34 mouse cellular contexts compared by ENCODE assay signal in genomic region chr1:39855949-39856348, GRCm38 (mm10). TPM values are rescaled to one million over a fixed set of nuclear protein-coding genes. Genes with fewer than 3 reads are reported as not detected.
DNase-seq lines count a peak whose midpoint lies in the region; ATAC-seq and TF ChIP-seq lines count a peak whose summit lies in the region.
"Had no signal": no experiment of that assay in that cellular context is flagged by ENCODE, and none has a peak within 500 bp of the region (broad histone marks: within the 10 kb centered on the region; RNA-seq: fewer than 3 reads in every experiment).

No protein-coding gene starts in this region.

- no peak for TF ChIP-seq EP300 in liver, postnatal 0 days (IDR thresholded peaks at IDR 0.05; ENCODE audit: low read depth)

- H3K4me3 ChIP-seq in liver, postnatal 0 days (ENCODE audit: low read depth, low read length): no peak overlapping the region
- no peak overlapping the region for H3K4me3 ChIP-seq in liver, embryonic 13.5 days (replicated peaks)
- no peak overlapping the region for H3K4me3 ChIP-seq in liver, embryonic 16.5 days (ENCODE audit: low read depth, low read length)
- H3K4me3 ChIP-seq in hindbrain, embryonic 12.5 days: no peak overlapping the region
- H3K4me3 ChIP-seq: embryonic facial prominence, embryonic 13.5 days; embryonic facial prominence, embryonic 15.5 days; erythroblast, embryonic 14.5 days; forebrain, embryonic 10.5 days; forebrain, embryonic 12.5 days had no signal

- H3K9ac ChIP-seq in liver, postnatal 0 days (replicated peaks): no peak overlapping the region
- no peak overlapping the region for H3K9ac ChIP-seq in liver, embryonic 13.5 days
- H3K9ac ChIP-seq in liver, embryonic 16.5 days (ENCODE audit: low read depth, low read length): no peak overlapping the region
- H3K9ac ChIP-seq in hindbrain, embryonic 12.5 days: no peak overlapping the region
- H3K9ac ChIP-seq: embryonic facial prominence, embryonic 13.5 days; embryonic facial prominence, embryonic 15.5 days; forebrain, embryonic 12.5 days had no signal

- H3K27ac ChIP-seq in liver, postnatal 0 days (ENCODE audit: low read depth): no peak overlapping the region
- no peak overlapping the region for H3K27ac ChIP-seq in liver, embryonic 13.5 days
- no peak overlapping the region for H3K27ac ChIP-seq in liver, embryonic 16.5 days (ENCODE audit: low read length)
- H3K27ac ChIP-seq in hindbrain, embryonic 12.5 days: no peak overlapping the region
- H3K27ac ChIP-seq: embryonic facial prominence, embryonic 13.5 days; embryonic facial prominence, embryonic 15.5 days; forebrain, embryonic 10.5 days; forebrain, embryonic 12.5 days had no signal

- no peak for TF ChIP-seq CTCF in liver, postnatal 0 days (IDR thresholded peaks at IDR 0.05; ENCODE audit: low read depth)

- 61% methylated on average over 6 of the region's 6 CpGs for WGBS in liver, postnatal 0 days (ENCODE audit: insufficient replicate concordance)
- WGBS in liver, embryonic 13.5 days (ENCODE audit: insufficient replicate concordance): 23% methylated on average over 6 of the region's 6 CpGs
- WGBS in liver, embryonic 16.5 days (ENCODE audit: insufficient replicate concordance): 35% methylated on average over 6 of the region's 6 CpGs
- 86% methylated on average over 6 of the region's 6 CpGs for WGBS in hindbrain, embryonic 12.5 days

- H3K4me1 ChIP-seq in liver, postnatal 0 days (ENCODE audit: insufficient read depth): no peaks in the 10 kb centered on the region; the same call in 1 of the 2 replicates
- H3K4me1 ChIP-seq in liver, embryonic 13.5 days (replicated peaks): peaks cover 16% of the 10 kb centered on the region
- no peaks in the 10 kb centered on the region for H3K4me1 ChIP-seq in liver, embryonic 16.5 days (ENCODE audit: control insufficient read depth, low read depth, low read length)
- peaks cover 2% of the 10 kb centered on the region; the same call in 1 of the 2 replicates for H3K4me1 ChIP-seq in hindbrain, embryonic 12.5 days
- H3K4me1 ChIP-seq: forebrain, embryonic 12.5 days had no signal

- H3K27me3 ChIP-seq in liver, postnatal 0 days (ENCODE audit: insufficient read depth, low read length): no peaks in the 10 kb centered on the region
- H3K27me3 ChIP-seq in liver, embryonic 13.5 days: peaks cover 25% of the 10 kb centered on the region
- H3K27me3 ChIP-seq in liver, embryonic 16.5 days (ENCODE audit: control insufficient read depth, insufficient read depth, low read depth, low read length): no peaks in the 10 kb centered on the region
- no peaks in the 10 kb centered on the region for H3K27me3 ChIP-seq in hindbrain, embryonic 12.5 days
- H3K27me3 ChIP-seq: CH12.LX; embryonic facial prominence, embryonic 13.5 days; embryonic facial prominence, embryonic 15.5 days had no signal

- peak; percentile 25 for DNase-seq in liver
- DNase-seq in liver, postnatal 0 days: no peak
- DNase-seq in liver, embryonic 13.5 days: peak; percentile 11
- DNase-seq in adrenal gland, adult (ENCODE audit: inconsistent age in 2 of 2, low spot score in 1 of 2): no peak
- no peak for DNase-seq in cerebellum, postnatal 36 days
- DNase-seq: adrenal gland, adult 2 months; adrenal gland, postnatal 10 days; adrenal gland, postnatal 25 days; B cell, adult 2 months; cerebellum, adult 11 months; cerebellum, adult 18-20 months; cerebellum, adult 8-10 months; cerebellum, postnatal 10 days; cerebellum, postnatal 25 days; embryo, embryonic 11 days had no signal

- no peak overlapping the region for H3K4me2 ChIP-seq in liver, postnatal 0 days (ENCODE audit: low read depth, low read length)
- no peak overlapping the region for H3K4me2 ChIP-seq in liver, embryonic 13.5 days
- no peak overlapping the region for H3K4me2 ChIP-seq in liver, embryonic 16.5 days (ENCODE audit: low read depth, low read length)
- H3K4me2 ChIP-seq in hindbrain, embryonic 12.5 days (replicated peaks): no peak overlapping the region
- H3K4me2 ChIP-seq: embryonic facial prominence, embryonic 13.5 days; embryonic facial prominence, embryonic 15.5 days; forebrain, embryonic 12.5 days had no signal

- ATAC-seq in liver, postnatal 0 days: no peak
- ATAC-seq in liver, embryonic 13.5 days (ENCODE audit: low read depth): peak; percentile 72
- peak; percentile 50; the same call in 1 of the 2 replicates for ATAC-seq in liver, embryonic 16.5 days (ENCODE audit: low read depth)
- ATAC-seq in megakaryocyte-erythroid progenitor cell, adult 5-6 weeks (replicated peaks; ENCODE audit: low FRiP score, low TSS enrichment, poor library complexity, severe bottlenecking): peak; percentile 59
- no peak for ATAC-seq in hindbrain, embryonic 12.5 days (ENCODE audit: low FRiP score)
- ATAC-seq: activated CD4-positive, CD25-positive, alpha-beta regulatory T cell, adult 4 months; CD4-positive, CD25-positive, alpha-beta regulatory T cell, adult 4 months; forebrain, embryonic 14.5 days; forebrain, embryonic 16.5 days; Patski had no signal

- no peaks in the 10 kb centered on the region for H3K36me3 ChIP-seq in liver, postnatal 0 days (replicated peaks; ENCODE audit: insufficient read depth, low read length)
- no peaks in the 10 kb centered on the region for H3K36me3 ChIP-seq in liver, embryonic 13.5 days
- no peaks in the 10 kb centered on the region for H3K36me3 ChIP-seq in liver, embryonic 16.5 days (ENCODE audit: control insufficient read depth, insufficient read depth)
- no peaks in the 10 kb centered on the region for H3K36me3 ChIP-seq in hindbrain, embryonic 12.5 days
- H3K36me3 ChIP-seq: embryonic facial prominence, embryonic 13.5 days; embryonic facial prominence, embryonic 15.5 days; forebrain, embryonic 10.5 days; forebrain, embryonic 12.5 days; G1E had no signal

- H3K9me3 ChIP-seq in liver, postnatal 0 days (ENCODE audit: low read length): no peaks in the 10 kb centered on the region
- H3K9me3 ChIP-seq in liver, embryonic 13.5 days (replicated peaks): no peaks in the 10 kb centered on the region
- no peaks in the 10 kb centered on the region for H3K9me3 ChIP-seq in liver, embryonic 16.5 days (replicated peaks; ENCODE audit: control insufficient read depth, low read length)
- no peaks in the 10 kb centered on the region for H3K9me3 ChIP-seq in hindbrain, embryonic 12.5 days (replicated peaks)
- H3K9me3 ChIP-seq: embryonic facial prominence, embryonic 13.5 days; embryonic facial prominence, embryonic 15.5 days; forebrain, embryonic 10.5 days; forebrain, embryonic 12.5 days; G1E had no signal

RNA-seq across cellular contexts. Expression of gene Map4k4, which starts 44.8 kb away (rescaled TPM):
- 4.0 and 4.2 TPM in 2 replicates for polyA plus RNA-seq in liver, postnatal 0 days (2015; fragmentation: Nextera tagmentation; extraction: Ambion mirVana)
- polyA plus RNA-seq in liver, embryonic 13.5 days (2015; fragmentation: Nextera tagmentation; extraction: Ambion mirVana): 3.5 and 3.8 TPM in 2 replicates
- 2.2 TPM in 2 replicates for polyA plus RNA-seq in liver, embryonic 16.5 days (2015; fragmentation: Nextera tagmentation; extraction: Ambion mirVana)
- 20.4 and 29.0 TPM in 2 replicates for total RNA-seq in megakaryocyte-erythroid progenitor cell, adult 5-6 weeks (2014; fragmentation: Nextera tagmentation)
- total RNA-seq in megakaryocyte-erythroid progenitor cell, adult 5-6 weeks (2017): 29.6 and 49.0 TPM in 2 replicates
- polyA plus RNA-seq in hindbrain, embryonic 12.5 days (2016; fragmentation: Nextera tagmentation; extraction: Ambion mirVana): 65.6 and 66.2 TPM in 2 replicates

RNA-seq across cellular contexts. Expression of gene Gm3646, which starts 50.8 kb away (rescaled TPM):
- not detected in 2 replicates for polyA plus RNA-seq in liver, postnatal 0 days (2015; fragmentation: Nextera tagmentation; extraction: Ambion mirVana)
- polyA plus RNA-seq in liver, embryonic 13.5 days (2015; fragmentation: Nextera tagmentation; extraction: Ambion mirVana): not detected in 2 replicates
- not detected in 2 replicates for polyA plus RNA-seq in liver, embryonic 16.5 days (2015; fragmentation: Nextera tagmentation; extraction: Ambion mirVana)
- not detected in 2 replicates for total RNA-seq in megakaryocyte-erythroid progenitor cell, adult 5-6 weeks (2014; fragmentation: Nextera tagmentation)
- not detected in 2 replicates for total RNA-seq in megakaryocyte-erythroid progenitor cell, adult 5-6 weeks (2017)
- not detected in 2 replicates for polyA plus RNA-seq in hindbrain, embryonic 12.5 days (2016; fragmentation: Nextera tagmentation; extraction: Ambion mirVana)
- total RNA-seq: adrenal gland, adult 2 months; adrenal gland, postnatal 10 days; adrenal gland, postnatal 25 days; adrenal gland, postnatal 4 days; CH12.LX; common myeloid progenitor, adult 5-6 weeks; G1E had no signal
- polyA plus RNA-seq: activated CD4-positive, CD25-positive, alpha-beta regulatory T cell, adult 4 months; adrenal gland, adult 2 months; brain, embryonic 14.5 days; CD4-positive, CD25-positive, alpha-beta regulatory T cell, adult 4 months; embryonic facial prominence, embryonic 11.5 days; embryonic facial prominence, embryonic 13.5 days; embryonic facial prominence, embryonic 15.5 days; erythroblast, embryonic 14.5 days; forebrain, embryonic 10.5 days; forebrain, embryonic 12.5 days; forebrain, embryonic 14.5 days; forebrain, embryonic 16.5 days; G1E; Patski had no signal

Comparison
In these comparisons a context has a peak if more than half of its experiments do, and no peak if none do; other contexts are left out.
1. DNase-seq: peak in liver (single experiment) and liver, embryonic 13.5 days (single experiment); none in liver, postnatal 0 days (single experiment), adrenal gland, adult (0 of 2) and cerebellum, postnatal 36 days (0 of 2).
2. ATAC-seq: peak in liver, embryonic 13.5 days (single experiment), liver, embryonic 16.5 days (single experiment) and megakaryocyte-erythroid progenitor cell, adult 5-6 weeks (single experiment); none in liver, postnatal 0 days (single experiment) and hindbrain, embryonic 12.5 days (single experiment).
3. RNA of gene Map4k4, which starts 44.8 kb away (polyA plus RNA-seq): 65.6 to 66.2 TPM in hindbrain, embryonic 12.5 days; 4.0 to 4.2 TPM in liver, postnatal 0 days, 3.5 to 3.8 TPM in liver, embryonic 13.5 days and 2.2 TPM in liver, embryonic 16.5 days; every median in the first group is over 10 times any median in the second.